Mouse (Mus musculus) liver, embryonic 14.5 days (tissue): ENCODE results near the gene Nxph2. TPM values are rescaled to one million over a fixed set of nuclear protein-coding genes. Genes with fewer than 3 reads are reported as not detected.
"Not testable (repeated sequence)": the region's sequence is repeated elsewhere in the genome, so short reads cannot be mapped to it uniquely, and the experiment has no call there.

Experiments
- ATAC-seq: fragments of 200-750 bp; cut with Nextera tagmentation; 2 replicates; pipeline ENCODE4 v1.8.0; 2017; ENCODE audit warnings: moderate number of reproducible peaks, mild to moderate bottlenecking, moderate library complexity; ENCODE audit not compliant: insufficient read depth
- DNase-seq, 3 experiments: peaks; one replicate each; pipeline ENCODE4 v3.0.0-alpha.2; 2012 to 2013; ENCODE audit warnings: low read depth in 3 of 3, low spot score in 3 of 3
- H3K27ac ChIP-seq: fragments of 300-500 bp; sonication (generic); 2 replicates; pipeline ENCODE4 v1.5.1; 2014; ENCODE audit warnings: moderate library complexity, mild to moderate bottlenecking, control low read depth, inconsistent platforms
- H3K27me3 ChIP-seq: fragments of 300-500 bp; sonication (generic); 2 replicates; pipeline ENCODE4 v1.6.1; 2014; ENCODE audit warnings: mild to moderate bottlenecking, low read length, moderate library complexity; ENCODE audit not compliant: control insufficient read depth, insufficient read depth
- H3K36me3 ChIP-seq: fragments of 300-500 bp; sonication (generic); replicated peaks from 2 replicates; pipeline ENCODE4 v1.6.1; 2014; ENCODE audit warnings: low read depth; ENCODE audit not compliant: control insufficient read depth, insufficient read depth
- H3K4me1 ChIP-seq, 2 experiments: fragments of 200-500 bp in 1 of 2; fragments of 300-500 bp in 1 of 2; sonication (generic) in 1 of 2; replicated peaks; 2 replicates each; pipeline ENCODE4 v1.6.1; 2012 to 2014; ENCODE audit warnings: antibody characterized with exemption in 1 of 2, inconsistent platforms in 1 of 2, low read length in 1 of 2; ENCODE audit not compliant: control insufficient read depth in 2 of 2, insufficient read depth in 2 of 2
- H3K4me2 ChIP-seq: fragments of 300-500 bp; sonication (generic); 2 replicates; pipeline ENCODE4 v1.6.1; 2014; ENCODE audit warnings: low read depth, mild to moderate bottlenecking, control low read depth, moderate library complexity
- H3K4me3 ChIP-seq, 2 experiments: fragments of 200-500 bp in 1 of 2; fragments of 300-500 bp in 1 of 2; sonication (generic) in 1 of 2; 2 replicates each; pipeline ENCODE4 v1.5.1; 2012 to 2014; ENCODE audit warnings: low read depth in 2 of 2, low read length in 2 of 2, mild to moderate bottlenecking in 2 of 2, control low read depth in 1 of 2, inconsistent platforms in 1 of 2, moderate library complexity in 1 of 2; ENCODE audit not compliant: insufficient read depth in 1 of 2
- H3K9ac ChIP-seq: fragments of 300-500 bp; sonication (generic); replicated peaks from 2 replicates; pipeline ENCODE4 v1.6.1; 2014; ENCODE audit warnings: mild to moderate bottlenecking, control low read depth, moderate library complexity
- H3K9me3 ChIP-seq: fragments of 300-500 bp; sonication (generic); 2 replicates; pipeline ENCODE4 v1.6.1; 2016; ENCODE audit warnings: low read length, mixed read lengths; ENCODE audit not compliant: control insufficient read depth
- CTCF ChIP-seq: IDR thresholded peaks from 2 replicates; pipeline ENCODE4 v1.5.1; 2016; ENCODE audit warnings: antibody characterized with exemption, low read depth, control low read depth
- EP300 ChIP-seq: IDR thresholded peaks from 2 replicates; pipeline ENCODE4 v1.6.1; 2016; ENCODE audit warnings: antibody characterized with exemption, low read depth
- WGBS: fragments of 180-500 bp; shearing (Covaris S2); extraction: QIAGEN DNeasy Blood & Tissue Kit; methylation state at CpG from one replicate; pipeline ENCODE4 v1.1.7; 2014; ENCODE audit not compliant: insufficient replicate concordance; 5-methylcytosine and 5-hydroxymethylcytosine counted together
- polyA plus RNA-seq, 2 experiments: library from polyadenylated mRNA; depleted of rRNA in 1 of 2; stranded (reverse) in 1 of 2; unstranded in 1 of 2; fragments of >200 nt; fragmentation: Nextera tagmentation in 1 of 2; extraction: Ambion mirVana in 1 of 2; gene quantifications; 2 replicates each; pipeline versions ENCODE4 v1.2.1 to v1.2.3; 2012 to 2014

Gene Nxph2
- polyA plus RNA-seq (2012; rRNA removed) (not detected in 2 replicates), polyA plus RNA-seq (2014; fragmentation: Nextera tagmentation; extraction: Ambion mirVana) (not detected in 2 replicates)

- Histone ChIP-seq H3K4me1 (no peaks in the 10 kb centered on the region), H3K27ac (no peak within 1 kb of the TSS), H3K36me3 (no peaks in the 10 kb centered on the region), H3K4me2 (no peak within 1 kb of the TSS), H3K9ac (no peak within 1 kb of the TSS), H3K9me3 (no peaks in the 10 kb centered on the region), H3K4me3 (no peak within 1 kb of the TSS), H3K27me3 (peaks cover 5% of the 10 kb centered on the region; the same call in 1 of the 2 replicates)
- TF ChIP-seq CTCF (no peak), EP300 (no peak)
- ATAC-seq, result no peak
- DNase-seq, result no peak
- WGBS, result 3% methylated on average over 31 of the region's 31 CpGs
Observed at GRCm38 (mm10) chr2:23320746-23321585, at the start of gene Nxph2. Nxph2 (plus strand) TSS chr2:23321246.

GRCm38 (mm10) chr2:23290991-23291390 lies 30.1 kb upstream of the Nxph2 start:
- not testable (repeated sequence) for DNase-seq, H3K36me3 ChIP-seq
- WGBS, result 47% methylated on average over 19 of the region's 19 CpGs

GRCm38 (mm10) chr2:23314869-23315268 lies 6.2 kb upstream of the Nxph2 start:
- no peak overlapping the region for H3K9ac ChIP-seq
- no peaks in the 10 kb centered on the region for H3K27me3 ChIP-seq
- no peak overlapping the region for H3K4me2 ChIP-seq
- 10% methylated on average over 1 of the region's 1 CpGs for WGBS
- H3K4me1 ChIP-seq, result no peaks in the 10 kb centered on the region
- H3K4me3 ChIP-seq, result no peak overlapping the region
- ATAC-seq, result no peak
- H3K9me3 ChIP-seq, result no peaks in the 10 kb centered on the region
- H3K27ac ChIP-seq, result no peak overlapping the region
- no peaks in the 10 kb centered on the region for H3K36me3 ChIP-seq
- DNase-seq, result no peak
- no peak for TF ChIP-seq CTCF
- TF ChIP-seq EP300, result no peak

More at GRCm38 (mm10) chr2:23290991-23291390, 30.1 kb upstream of the Nxph2 start:
- H3K4me1 ChIP-seq, H3K4me3 ChIP-seq, ATAC-seq, H3K27me3 ChIP-seq, H3K27ac ChIP-seq, H3K4me2 ChIP-seq, H3K9me3 ChIP-seq, H3K9ac ChIP-seq: not testable (repeated sequence)

Other genes starting within 250 kb of the Nxph2 start
- gene Mastl, start 165.2 kb upstream of the Nxph2 start, polyA plus RNA-seq (2012; rRNA removed), result 1.9 and 3.1 TPM in 2 replicates
- gene Mastl, start 165.2 kb upstream of the Nxph2 start, polyA plus RNA-seq (2014; fragmentation: Nextera tagmentation; extraction: Ambion mirVana), result 6.3 and 7.2 TPM in 2 replicates
- 6.9 and 14.4 TPM in 2 replicates for gene Yme1l1, start 164.9 kb upstream of the Nxph2 start, polyA plus RNA-seq (2012; rRNA removed)
- 34.6 and 36.4 TPM in 2 replicates for gene Yme1l1, start 164.9 kb upstream of the Nxph2 start, polyA plus RNA-seq (2014; fragmentation: Nextera tagmentation; extraction: Ambion mirVana)
- gene 4931423N10Rik, start 113.8 kb upstream of the Nxph2 start, polyA plus RNA-seq (2012; rRNA removed), result not detected in 2 replicates
- gene 4931423N10Rik, start 113.8 kb upstream of the Nxph2 start, polyA plus RNA-seq (2014; fragmentation: Nextera tagmentation; extraction: Ambion mirVana), result not detected in 2 replicates